Comparison of ENCODE assay signal across 8 mouse cellular contexts in the genomic region with DNA sequence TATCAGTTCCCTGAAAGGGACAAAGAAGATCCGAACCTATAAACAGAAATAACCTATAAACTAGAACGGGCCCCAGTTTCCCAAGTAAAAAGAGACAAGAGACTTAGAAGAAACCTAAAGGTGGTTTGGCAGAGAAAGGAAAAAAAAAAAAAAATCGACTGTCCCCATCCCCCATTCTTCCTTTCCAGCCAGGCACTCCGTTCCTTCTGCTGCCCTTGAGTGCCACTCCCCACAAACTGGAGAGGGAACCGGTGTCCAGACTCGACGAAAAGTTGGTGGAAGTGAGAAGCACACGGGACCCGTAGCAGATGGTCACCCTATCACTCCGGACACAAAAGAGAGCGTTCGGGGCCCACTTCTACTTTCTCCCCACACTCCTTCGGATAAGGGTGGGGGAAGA. TPM values are rescaled to one million over a fixed set of nuclear protein-coding genes. Genes with fewer than 3 reads are reported as not detected.
DNase-seq lines count a peak whose midpoint lies in the region; ATAC-seq and TF ChIP-seq lines count a peak whose summit lies in the region.

No protein-coding gene starts in this region.

- peaks cover 35% of the 10 kb centered on the region for H3K36me3 ChIP-seq in forebrain, embryonic 13.5 days (ENCODE audit: poor library complexity, severe bottlenecking)
- H3K36me3 ChIP-seq in liver, embryonic 14.5 days (replicated peaks; ENCODE audit: control insufficient read depth, insufficient read depth, low read depth): no peaks in the 10 kb centered on the region

- TF ChIP-seq POLR2A in olfactory bulb, adult 2 months (IDR thresholded peaks at IDR 0.05; ENCODE audit: insufficient read depth, low read depth, low read length): no peak

- H3K27ac ChIP-seq in forebrain, embryonic 13.5 days: peak overlapping the region; percentile 90
- no peak overlapping the region for H3K27ac ChIP-seq in liver, embryonic 14.5 days
- no peak overlapping the region for H3K27ac ChIP-seq in olfactory bulb, adult 2 months (ENCODE audit: insufficient read depth, low read depth, low read length)

- no peak for TF ChIP-seq CTCF in liver, embryonic 14.5 days (IDR thresholded peaks at IDR 0.05; ENCODE audit: low read depth)
- no peak for TF ChIP-seq CTCF in olfactory bulb, adult 2 months (IDR thresholded peaks at IDR 0.05; ENCODE audit: insufficient read depth, low read depth, low read length)

- peak overlapping the region; percentile 98 for H3K9ac ChIP-seq in forebrain, embryonic 13.5 days
- H3K9ac ChIP-seq in liver, embryonic 14.5 days (replicated peaks): peak overlapping the region; percentile 77

- H3K4me3 ChIP-seq in forebrain, embryonic 13.5 days: peak overlapping the region; percentile 99
- peak overlapping the region; percentile 77 to 86 for H3K4me3 ChIP-seq in liver, embryonic 14.5 days (ENCODE audit: insufficient read depth in 1 of 2, low read depth in 2 of 2, low read length in 2 of 2)
- H3K4me3 ChIP-seq in olfactory bulb, adult 2 months (ENCODE audit: insufficient read depth, low read depth, low read length): peak overlapping the region; percentile 87

- peak; percentile 26 for DNase-seq in CD4-positive, CD25-positive, alpha-beta regulatory T cell, adult 2 months (ENCODE audit: low read depth, low spot score)
- DNase-seq in A20 (ENCODE audit: low read depth, low spot score): peak; percentile 32
- no peak for DNase-seq in liver, embryonic 14.5 days (ENCODE audit: low read depth in 3 of 3, low spot score in 3 of 3)
- DNase-seq in spleen, postnatal 10 days (ENCODE audit: low spot score in 2 of 2): no peak
- no peak for DNase-seq in frontal cortex, postnatal 36 days (ENCODE audit: low spot score in 2 of 2)

- WGBS in forebrain, embryonic 13.5 days: 7% methylated on average over 13 of the region's 13 CpGs
- 5% methylated on average over 13 of the region's 13 CpGs for WGBS in liver, embryonic 14.5 days (ENCODE audit: insufficient replicate concordance)
- 6% methylated on average over 13 of the region's 13 CpGs for WGBS in olfactory bulb, adult 2 months

- H3K4me2 ChIP-seq in forebrain, embryonic 13.5 days: peak overlapping the region; percentile 83
- peak overlapping the region; percentile 81 for H3K4me2 ChIP-seq in liver, embryonic 14.5 days (ENCODE audit: low read depth)

- peaks cover 58% of the 10 kb centered on the region for H3K4me1 ChIP-seq in forebrain, embryonic 13.5 days
- H3K4me1 ChIP-seq in liver, embryonic 14.5 days (replicated peaks; ENCODE audit: control insufficient read depth in 2 of 2, insufficient read depth in 2 of 2, low read length in 1 of 2): peaks cover 0 to 12% of the 10 kb centered on the region in 2 experiments
- peaks cover 16% of the 10 kb centered on the region for H3K4me1 ChIP-seq in olfactory bulb, adult 2 months (ENCODE audit: control insufficient read depth, insufficient read depth, low read length)

- H3K9me3 ChIP-seq in forebrain, embryonic 13.5 days (replicated peaks): peaks cover 10% of the 10 kb centered on the region
- H3K9me3 ChIP-seq in liver, embryonic 14.5 days (ENCODE audit: control insufficient read depth, low read length): no peaks in the 10 kb centered on the region

- no peaks in the 10 kb centered on the region for H3K27me3 ChIP-seq in forebrain, embryonic 13.5 days
- peaks cover 9% of the 10 kb centered on the region for H3K27me3 ChIP-seq in liver, embryonic 14.5 days (ENCODE audit: control insufficient read depth, insufficient read depth, low read length)

- no peak for ATAC-seq in CD4-positive, CD25-positive, alpha-beta regulatory T cell, adult 4 months
- no peak for ATAC-seq in forebrain, embryonic 13.5 days
- ATAC-seq in liver, embryonic 14.5 days (ENCODE audit: insufficient read depth): no peak

- no peak for TF ChIP-seq EP300 in liver, embryonic 14.5 days (IDR thresholded peaks at IDR 0.05; ENCODE audit: low read depth)

RNA-seq across cellular contexts. Expression of a gene that starts 5.6 kb away (rescaled TPM):
- under 1 TPM; 0.62 to 1.00 TPM for polyA plus RNA-seq in CD4-positive, CD25-positive, alpha-beta regulatory T cell, adult 4 months (2017; shearing (Covaris generic))
- 6,508 and 7,407 TPM in 2 replicates for polyA plus RNA-seq in forebrain, embryonic 13.5 days (2015; fragmentation: Nextera tagmentation; extraction: Ambion mirVana)
- 12.8 and 21.0 TPM in 2 replicates for polyA plus RNA-seq in liver, embryonic 14.5 days (2012; rRNA removed)
- 10.5 and 11.6 TPM in 2 replicates for polyA plus RNA-seq in liver, embryonic 14.5 days (2014; fragmentation: Nextera tagmentation; extraction: Ambion mirVana)
- polyA plus RNA-seq in olfactory bulb, adult 2 months (2012; ENCODE audit: insufficient read depth, insufficient read length, low replicate concordance, missing spikeins): not detected in 2 replicates

RNA-seq across cellular contexts. Expression of a gene that starts 5.6 kb away (rescaled TPM):
- 10 to 100 TPM; 21.8 to 22.7 TPM for polyA plus RNA-seq in CD4-positive, CD25-positive, alpha-beta regulatory T cell, adult 4 months (2017; shearing (Covaris generic))
- polyA plus RNA-seq in forebrain, embryonic 13.5 days (2015; fragmentation: Nextera tagmentation; extraction: Ambion mirVana): 161 and 187 TPM in 2 replicates
- polyA plus RNA-seq in liver, embryonic 14.5 days (2012; rRNA removed): 5.7 and 7.1 TPM in 2 replicates
- 7.1 and 8.0 TPM in 2 replicates for polyA plus RNA-seq in liver, embryonic 14.5 days (2014; fragmentation: Nextera tagmentation; extraction: Ambion mirVana)
- polyA plus RNA-seq in olfactory bulb, adult 2 months (2012; ENCODE audit: insufficient read depth, insufficient read length, low replicate concordance, missing spikeins): not detected in 2 replicates

Comparison
In these comparisons a context has a peak if more than half of its experiments do, and no peak if none do; other contexts are left out.
1. DNase-seq: peak in CD4-positive, CD25-positive, alpha-beta regulatory T cell, adult 2 months (single experiment) and A20 (single experiment); none in liver, embryonic 14.5 days (0 of 3), spleen, postnatal 10 days (0 of 2) and frontal cortex, postnatal 36 days (0 of 2).
2. RNA of a gene that starts 5.6 kb away (polyA plus RNA-seq): 6,508 to 7,407 TPM in forebrain, embryonic 13.5 days; 10.5 to 21.0 TPM in liver, embryonic 14.5 days, 0.62 to 1.00 TPM in CD4-positive, CD25-positive, alpha-beta regulatory T cell, adult 4 months and not detected in olfactory bulb, adult 2 months; every median in the first group is over 100 times any median in the second.
3. Peak in every context shown above with its lines, with median percentiles within 50 percentile points of each other: H3K4me3 ChIP-seq.